Mouse (Mus musculus): ENCODE measurements around the gene Micu2. TPM values are rescaled to one million over a fixed set of nuclear protein-coding genes. Genes with fewer than 3 reads are reported as not detected.

Gene Micu2
- 16.6 and 20.5 TPM in 2 replicates for polyA plus RNA-seq (2012; rRNA removed)

- Histone ChIP-seq H3K4me1 (replicated peaks; ENCODE audit: control insufficient read depth, insufficient read depth, low read length) (peaks cover 6% of the 10 kb centered on the region), H3K27me3 (ENCODE audit: control insufficient read depth, insufficient read depth, low read length) (no peaks in the 10 kb centered on the region), H3K4me3 (ENCODE audit: control insufficient read depth, insufficient read depth, low read length) (peak within 1 kb of the TSS; percentile 55), H3K36me3 (ENCODE audit: control insufficient read depth, insufficient read depth, low read length) (no peaks in the 10 kb centered on the region), H3K27ac (ENCODE audit: control insufficient read depth, insufficient read depth, low read length) (no peak within 1 kb of the TSS)
- TF ChIP-seq POLR2A (IDR thresholded peaks at IDR 0.05; ENCODE audit: control insufficient read depth, extremely low read depth, insufficient read depth, low read length, poor library complexity): peak; percentile 50; the same call in 1 of the 2 replicates
- no peak for TF ChIP-seq CTCF (IDR thresholded peaks at IDR 0.05; ENCODE audit: borderline replicate concordance, control insufficient read depth, extremely low read depth, insufficient read depth, low read length, poor library complexity)
- DNase-seq: peak; percentile 83
- 3% methylated on average over 76 of the region's 76 CpGs for WGBS
Measured at GRCm38 (mm10) chr14:57998526-57999401, at the start of gene Micu2. Gene Micu2, minus strand, starts transcription at chr14:57999262.

DNA sequence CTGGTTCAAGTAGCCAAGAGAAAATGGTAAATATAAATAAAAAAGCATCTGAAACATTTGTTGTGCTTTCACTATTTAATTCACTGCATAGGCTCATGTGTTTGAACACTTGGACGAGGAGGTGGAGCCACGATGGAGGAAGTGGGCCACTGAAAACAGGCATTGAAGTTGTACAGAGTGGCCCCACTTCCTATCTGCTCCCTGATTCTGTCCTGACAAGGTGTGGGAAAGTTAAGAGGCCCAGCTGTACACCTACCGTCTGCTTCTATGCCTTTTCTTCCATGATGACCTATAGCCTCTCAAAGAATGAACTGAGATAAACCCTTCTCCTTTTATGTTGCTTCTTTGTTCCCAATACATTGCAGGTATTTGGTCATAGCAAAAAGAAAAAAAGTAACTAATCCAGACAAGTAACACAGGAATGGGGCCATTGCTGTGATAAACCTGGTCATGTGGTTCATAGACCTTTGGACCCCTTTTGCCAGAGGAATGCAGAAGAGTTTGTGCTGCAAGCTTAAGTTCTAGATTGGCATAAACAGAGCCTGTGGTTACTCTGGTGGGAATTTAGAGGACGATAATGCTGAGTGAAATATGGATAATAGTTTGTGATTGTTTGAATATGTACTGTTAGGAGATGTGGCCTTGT lies 47.7 kb upstream of the Micu2 start:
- TF ChIP-seq CTCF (IDR thresholded peaks at IDR 0.05; ENCODE audit: borderline replicate concordance, control insufficient read depth, extremely low read depth, insufficient read depth, low read length, poor library complexity) (no peak), POLR2A (IDR thresholded peaks at IDR 0.05; ENCODE audit: control insufficient read depth, extremely low read depth, insufficient read depth, low read length, poor library complexity) (no peak)
- Histone ChIP-seq H3K36me3 (ENCODE audit: control insufficient read depth, insufficient read depth, low read length) (no peaks in the 10 kb centered on the region), H3K4me1 (replicated peaks; ENCODE audit: control insufficient read depth, insufficient read depth, low read length) (no peaks in the 10 kb centered on the region), H3K27ac (ENCODE audit: control insufficient read depth, insufficient read depth, low read length) (no peak overlapping the region), H3K27me3 (ENCODE audit: control insufficient read depth, insufficient read depth, low read length) (no peaks in the 10 kb centered on the region), H3K4me3 (ENCODE audit: control insufficient read depth, insufficient read depth, low read length) (no peak overlapping the region)
- 72% methylated on average over 4 of the region's 4 CpGs for WGBS
- no peak for DNase-seq

DNA sequence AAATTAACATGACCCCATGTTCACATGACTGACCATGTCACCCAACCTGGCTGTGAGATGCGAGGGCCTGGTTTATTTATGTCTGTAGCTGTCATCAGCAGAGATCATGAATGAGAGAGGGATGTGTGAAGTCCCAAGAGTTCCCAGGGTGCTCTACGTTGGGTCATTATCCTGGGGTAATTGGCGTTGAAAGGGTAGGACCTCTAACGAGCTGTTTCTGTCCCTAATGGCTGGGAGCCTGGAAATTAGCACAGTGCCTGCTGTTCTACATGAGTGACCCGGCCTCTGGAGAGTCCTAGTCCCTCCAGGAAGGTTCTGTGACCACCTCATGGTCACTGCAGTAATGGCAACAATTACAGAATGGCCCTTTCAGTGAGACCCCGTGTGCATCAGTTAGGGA lies 37.1 kb upstream of the Micu2 start:
- no peak for DNase-seq
- no peaks in the 10 kb centered on the region for H3K36me3 ChIP-seq (ENCODE audit: control insufficient read depth, insufficient read depth, low read length)
- no peak for TF ChIP-seq POLR2A (IDR thresholded peaks at IDR 0.05; ENCODE audit: control insufficient read depth, extremely low read depth, insufficient read depth, low read length, poor library complexity)
- no peak for TF ChIP-seq CTCF (IDR thresholded peaks at IDR 0.05; ENCODE audit: borderline replicate concordance, control insufficient read depth, extremely low read depth, insufficient read depth, low read length, poor library complexity)
- 52% methylated on average over 6 of the region's 6 CpGs for WGBS
- no peak overlapping the region for H3K27ac ChIP-seq (ENCODE audit: control insufficient read depth, insufficient read depth, low read length)
- no peaks in the 10 kb centered on the region for H3K4me1 ChIP-seq (replicated peaks; ENCODE audit: control insufficient read depth, insufficient read depth, low read length)
- no peaks in the 10 kb centered on the region for H3K27me3 ChIP-seq (ENCODE audit: control insufficient read depth, insufficient read depth, low read length)
- no peak overlapping the region for H3K4me3 ChIP-seq (ENCODE audit: control insufficient read depth, insufficient read depth, low read length)

- Histone ChIP-seq H3K27me3 (ENCODE audit: control insufficient read depth, insufficient read depth, low read length) (no peaks in the 10 kb centered on the region), H3K36me3 (ENCODE audit: control insufficient read depth, insufficient read depth, low read length) (no peaks in the 10 kb centered on the region), H3K4me1 (replicated peaks; ENCODE audit: control insufficient read depth, insufficient read depth, low read length) (no peaks in the 10 kb centered on the region), H3K4me3 (ENCODE audit: control insufficient read depth, insufficient read depth, low read length) (no peak overlapping the region), H3K27ac (ENCODE audit: control insufficient read depth, insufficient read depth, low read length) (no peak overlapping the region)
- peak; percentile 40 for DNase-seq
- no peak for TF ChIP-seq POLR2A (IDR thresholded peaks at IDR 0.05; ENCODE audit: control insufficient read depth, extremely low read depth, insufficient read depth, low read length, poor library complexity)
- TF ChIP-seq CTCF (IDR thresholded peaks at IDR 0.05; ENCODE audit: borderline replicate concordance, control insufficient read depth, extremely low read depth, insufficient read depth, low read length, poor library complexity): no peak
- 10% methylated on average over 8 of the region's 8 CpGs for WGBS
Measured at GRCm38 (mm10) chr14:58034567-58034966, 35.5 kb upstream of the Micu2 start.

DNA sequence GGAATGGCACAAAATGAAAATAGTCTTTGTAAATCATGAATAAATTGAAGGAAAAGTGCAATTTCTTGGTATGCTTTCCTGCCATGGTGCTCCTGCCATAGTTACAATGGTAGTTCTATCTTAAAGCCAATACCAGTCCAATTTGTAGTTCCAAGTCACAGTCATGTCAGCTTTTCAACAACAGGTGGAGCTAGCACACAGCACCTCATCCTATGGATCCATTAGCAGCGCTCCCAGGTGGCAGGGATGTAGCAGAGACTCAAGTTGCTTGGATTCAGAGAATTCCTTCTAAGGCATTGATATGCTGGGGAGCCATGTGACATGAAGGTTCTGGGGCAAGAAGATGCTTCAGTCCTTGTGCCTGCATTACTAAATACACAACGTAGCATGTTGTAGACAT lies 19.8 kb upstream of the Micu2 start:
- 55% methylated on average over 2 of the region's 2 CpGs for WGBS
- TF ChIP-seq POLR2A (IDR thresholded peaks at IDR 0.05; ENCODE audit: control insufficient read depth, extremely low read depth, insufficient read depth, low read length, poor library complexity): no peak
- TF ChIP-seq CTCF (IDR thresholded peaks at IDR 0.05; ENCODE audit: borderline replicate concordance, control insufficient read depth, extremely low read depth, insufficient read depth, low read length, poor library complexity): no peak
- H3K36me3 ChIP-seq (ENCODE audit: control insufficient read depth, insufficient read depth, low read length): no peaks in the 10 kb centered on the region
- no peak overlapping the region for H3K27ac ChIP-seq (ENCODE audit: control insufficient read depth, insufficient read depth, low read length)
- H3K4me3 ChIP-seq (ENCODE audit: control insufficient read depth, insufficient read depth, low read length): no peak overlapping the region
- DNase-seq: no peak
- H3K27me3 ChIP-seq (ENCODE audit: control insufficient read depth, insufficient read depth, low read length): no peaks in the 10 kb centered on the region
- H3K4me1 ChIP-seq (replicated peaks; ENCODE audit: control insufficient read depth, insufficient read depth, low read length): no peaks in the 10 kb centered on the region

- H3K36me3 ChIP-seq (ENCODE audit: control insufficient read depth, insufficient read depth, low read length): no peaks in the 10 kb centered on the region
- no peak for DNase-seq
- no peaks in the 10 kb centered on the region for H3K27me3 ChIP-seq (ENCODE audit: control insufficient read depth, insufficient read depth, low read length)
- H3K27ac ChIP-seq (ENCODE audit: control insufficient read depth, insufficient read depth, low read length): no peak overlapping the region
- H3K4me3 ChIP-seq (ENCODE audit: control insufficient read depth, insufficient read depth, low read length): no peak overlapping the region
- H3K4me1 ChIP-seq (replicated peaks; ENCODE audit: control insufficient read depth, insufficient read depth, low read length): peaks cover 3% of the 10 kb centered on the region
- no peak for TF ChIP-seq CTCF (IDR thresholded peaks at IDR 0.05; ENCODE audit: borderline replicate concordance, control insufficient read depth, extremely low read depth, insufficient read depth, low read length, poor library complexity)
- TF ChIP-seq POLR2A (IDR thresholded peaks at IDR 0.05; ENCODE audit: control insufficient read depth, extremely low read depth, insufficient read depth, low read length, poor library complexity): no peak
- 97% methylated on average over 6 of the region's 6 CpGs for WGBS
Measured at GRCm38 (mm10) chr14:58003852-58004251, 4.8 kb upstream of the Micu2 start.

Data from thymus, adult 2 months (tissue).